Mouse (Mus musculus): ENCODE results near the gene H13.

H13 gene

DNA sequence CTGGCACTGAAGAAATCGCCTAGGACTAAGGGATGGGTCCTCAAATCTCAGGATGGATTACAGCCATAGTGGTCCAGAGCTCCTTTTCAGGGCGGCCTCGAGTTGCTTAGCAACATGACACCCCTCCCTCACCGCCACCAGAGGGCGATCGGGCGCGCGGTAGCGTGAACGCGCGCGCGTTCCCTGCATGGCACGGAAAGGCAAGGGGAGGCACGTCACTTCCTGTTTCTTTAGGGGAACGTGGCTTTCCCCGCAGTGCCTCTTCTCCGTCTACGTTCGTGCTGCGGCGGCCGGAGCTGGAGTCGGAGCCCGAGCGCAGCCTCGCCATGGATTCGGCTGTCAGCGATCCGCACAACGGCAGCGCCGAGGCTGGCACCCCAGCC lies at the start of gene H13:
TSS of gene H13 (plus strand) at position 206 of the 383 bp plus-strand sequence.
- DNase-seq (ENCODE audit: low read depth): peak; percentile 97

- DNase-seq (ENCODE audit: low read depth): no peak
Observed at GRCm38 (mm10) chr2:152620367-152621134, 48.7 kb upstream of the H13 start.

GRCm38 (mm10) chr2:152622151-152622550 lies 47.1 kb upstream of the H13 start:
- DNase-seq (ENCODE audit: low read depth): no peak

DNA sequence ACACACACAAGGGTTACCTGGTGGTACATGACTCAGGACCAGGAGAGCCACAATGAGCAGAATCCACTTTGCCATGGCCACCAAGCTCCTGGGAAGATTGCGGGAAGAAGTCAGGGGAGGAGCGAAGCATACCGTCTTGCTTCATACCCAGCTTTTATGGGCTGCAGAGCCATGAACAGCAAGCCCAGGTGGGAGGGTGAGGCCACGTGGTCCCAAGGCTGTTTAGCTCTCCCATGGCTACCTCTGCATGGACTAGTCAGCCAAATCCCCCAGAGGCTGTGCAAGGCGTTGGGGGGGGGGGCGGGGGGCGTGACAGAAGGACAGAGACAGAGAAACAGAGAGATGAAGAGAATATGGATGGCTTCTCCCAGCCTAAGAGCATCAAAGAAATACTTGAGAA lies 46.3 kb upstream of the H13 start, which contains the start of gene Defb25:
TSS of gene Defb25 (minus strand) at position 101 of the 400 bp plus-strand sequence.
- DNase-seq (ENCODE audit: low read depth): no peak

GRCm38 (mm10) chr2:152624566-152624965 lies 44.7 kb upstream of the H13 start:
- DNase-seq (ENCODE audit: low read depth): no peak

GRCm38 (mm10) chr2:152625256-152625655 lies 44.0 kb upstream of the H13 start:
- DNase-seq (ENCODE audit: low read depth): no peak

DNA sequence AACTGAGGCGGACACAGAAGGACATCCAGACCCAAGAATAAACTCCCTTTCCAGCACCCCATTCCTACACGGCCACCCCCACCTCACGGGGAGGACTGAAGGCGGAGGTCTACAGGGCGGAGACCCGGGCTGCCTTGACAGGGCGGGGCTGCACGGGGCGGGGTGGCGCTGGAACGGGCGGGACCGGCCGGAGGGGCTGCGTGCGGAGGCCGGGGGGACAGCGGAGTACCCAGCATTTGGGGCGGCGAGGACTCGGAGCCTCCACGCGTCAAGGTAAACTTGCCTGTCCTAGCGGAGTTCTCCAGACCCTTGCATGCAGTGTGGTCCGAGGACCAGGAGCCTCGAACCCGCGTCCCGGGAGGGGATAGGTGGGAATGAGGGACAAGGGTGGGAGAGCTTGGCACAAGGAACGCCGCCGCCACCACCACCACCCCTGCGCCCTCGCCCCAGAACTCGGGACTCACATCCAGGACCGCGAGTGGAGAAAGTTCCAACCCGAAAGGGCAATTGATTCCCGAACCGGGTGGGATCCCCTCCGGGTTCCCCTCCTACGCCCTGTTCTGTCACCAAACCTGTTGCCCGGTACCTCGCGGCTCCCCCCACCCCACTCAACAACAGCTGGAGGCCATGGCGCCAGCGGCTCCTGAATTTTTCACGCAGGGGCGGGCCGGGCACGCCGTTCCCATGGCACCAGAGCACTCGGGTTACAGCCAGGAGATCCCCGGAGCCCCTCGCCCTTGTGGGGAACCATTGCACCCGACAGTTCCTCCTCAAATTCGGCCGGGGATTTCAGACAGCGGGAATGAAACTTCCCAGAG lies 42.3 kb upstream of the H13 start, which contains the start of gene Rem1:
TSS of gene Rem1 (plus strand) at position 178 of the 818 bp plus-strand sequence.
- no peak for DNase-seq (ENCODE audit: low read depth)

- no peak for DNase-seq (ENCODE audit: low read depth)
Observed at GRCm38 (mm10) chr2:152628066-152628465, 41.2 kb upstream of the H13 start.

- DNase-seq (ENCODE audit: low read depth): no peak
Observed at GRCm38 (mm10) chr2:152629239-152629638, 40.0 kb upstream of the H13 start.

GRCm38 (mm10) chr2:152629904-152630303 lies 39.4 kb upstream of the H13 start:
- no peak for DNase-seq (ENCODE audit: low read depth)

GRCm38 (mm10) chr2:152633334-152633733 lies 35.9 kb upstream of the H13 start:
- no peak for DNase-seq (ENCODE audit: low read depth)

GRCm38 (mm10) chr2:152634311-152634710 lies 35.0 kb upstream of the H13 start:
- no peak for DNase-seq (ENCODE audit: low read depth)

DNA sequence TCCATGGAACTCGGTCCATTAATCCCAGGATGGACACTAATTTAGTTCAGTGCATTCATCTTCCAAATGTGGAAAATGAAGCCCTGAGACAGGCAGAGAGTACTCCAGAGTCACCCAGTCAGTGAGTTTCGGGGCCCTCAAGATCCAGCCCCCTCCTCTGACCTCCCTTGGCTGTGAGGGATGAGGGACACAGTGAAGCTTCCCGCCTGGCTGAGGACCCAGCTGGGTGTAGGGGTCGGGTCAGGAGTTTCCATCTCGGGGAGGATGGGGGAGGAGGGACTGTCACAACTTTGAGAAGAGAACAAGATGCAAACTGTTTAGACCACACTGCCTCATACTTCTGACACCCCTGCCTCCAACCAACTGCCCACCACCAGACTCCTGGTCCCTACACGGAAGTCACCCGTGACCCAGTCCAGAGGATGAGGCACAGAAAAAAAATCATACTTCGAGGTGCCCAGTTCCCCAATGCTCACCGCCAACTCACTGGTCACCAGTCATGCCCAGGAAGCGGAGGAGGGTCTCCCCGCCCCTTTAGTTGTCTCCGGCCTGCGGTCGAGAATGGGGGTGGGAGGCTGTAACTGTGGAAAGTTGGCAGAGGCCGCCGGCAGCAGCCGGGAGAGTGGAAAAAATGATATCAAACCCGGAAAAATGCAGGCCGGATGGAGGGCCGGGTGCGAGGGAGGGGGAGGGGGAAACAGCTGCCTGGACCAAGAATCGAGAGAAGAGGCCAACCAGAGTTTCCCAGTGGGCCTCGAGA lies 32.8 kb upstream of the H13 start:
- DNase-seq (ENCODE audit: low read depth): no peak

DNA sequence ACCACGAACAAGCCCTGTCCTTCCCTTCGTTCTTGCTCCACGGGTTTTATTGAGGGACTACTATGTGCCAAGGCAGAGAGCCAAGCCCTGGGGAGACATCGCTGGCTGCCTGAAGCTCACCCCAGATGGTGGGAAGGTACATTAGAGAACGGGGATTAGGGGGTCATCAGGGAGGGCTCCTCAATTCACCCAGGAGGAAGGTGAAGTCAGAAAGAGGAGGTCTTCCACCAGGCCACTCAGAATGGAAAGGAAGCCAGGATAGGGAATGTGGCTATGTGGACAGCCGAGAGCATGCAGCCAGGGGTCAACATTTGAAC lies 32.3 kb upstream of the H13 start:
- DNase-seq (ENCODE audit: low read depth): no peak

DNA sequence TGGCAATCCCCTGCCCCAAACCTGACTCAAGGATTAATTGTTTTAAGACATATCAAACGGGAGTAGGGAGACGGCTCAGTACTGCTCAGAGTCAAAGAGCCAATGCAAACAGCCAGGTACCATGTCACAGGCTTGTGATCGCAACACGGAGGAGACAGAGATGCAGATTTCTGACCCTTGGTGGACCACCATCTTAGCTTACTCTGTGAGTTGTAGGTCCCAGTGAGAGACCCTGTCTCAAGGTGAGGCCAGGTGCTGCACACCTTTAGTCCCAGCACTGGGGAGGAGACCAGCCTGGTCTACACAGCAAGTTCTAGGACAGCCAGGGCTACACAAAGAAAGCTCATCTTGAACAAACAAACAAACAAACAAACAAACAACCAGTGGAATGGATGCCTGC lies 31.9 kb upstream of the H13 start:
- DNase-seq (ENCODE audit: low read depth): no peak

DNA sequence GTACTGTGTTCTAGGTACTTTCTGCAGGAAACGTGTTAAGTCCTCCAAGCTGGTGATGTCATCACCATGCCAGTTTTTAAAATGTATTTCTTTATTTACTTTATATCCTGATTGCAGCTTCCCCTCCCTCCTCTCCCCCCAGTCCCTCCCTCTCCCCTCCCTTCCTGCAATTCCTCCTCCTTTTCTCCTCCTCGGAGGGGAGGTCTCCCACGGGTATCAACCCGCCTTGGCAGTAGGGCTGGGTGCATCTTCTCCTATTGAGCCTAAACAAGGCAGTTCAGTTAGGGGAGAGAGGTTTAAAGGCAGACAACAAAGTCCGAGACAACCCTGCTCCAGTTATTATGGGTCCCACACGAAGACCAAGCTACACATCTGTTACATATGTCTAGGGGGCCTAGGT lies 30.4 kb upstream of the H13 start:
- DNase-seq (ENCODE audit: low read depth): no peak

- DNase-seq (ENCODE audit: low read depth): no peak
Observed at GRCm38 (mm10) chr2:152639406-152640113, 29.7 kb upstream of the H13 start.

DNA sequence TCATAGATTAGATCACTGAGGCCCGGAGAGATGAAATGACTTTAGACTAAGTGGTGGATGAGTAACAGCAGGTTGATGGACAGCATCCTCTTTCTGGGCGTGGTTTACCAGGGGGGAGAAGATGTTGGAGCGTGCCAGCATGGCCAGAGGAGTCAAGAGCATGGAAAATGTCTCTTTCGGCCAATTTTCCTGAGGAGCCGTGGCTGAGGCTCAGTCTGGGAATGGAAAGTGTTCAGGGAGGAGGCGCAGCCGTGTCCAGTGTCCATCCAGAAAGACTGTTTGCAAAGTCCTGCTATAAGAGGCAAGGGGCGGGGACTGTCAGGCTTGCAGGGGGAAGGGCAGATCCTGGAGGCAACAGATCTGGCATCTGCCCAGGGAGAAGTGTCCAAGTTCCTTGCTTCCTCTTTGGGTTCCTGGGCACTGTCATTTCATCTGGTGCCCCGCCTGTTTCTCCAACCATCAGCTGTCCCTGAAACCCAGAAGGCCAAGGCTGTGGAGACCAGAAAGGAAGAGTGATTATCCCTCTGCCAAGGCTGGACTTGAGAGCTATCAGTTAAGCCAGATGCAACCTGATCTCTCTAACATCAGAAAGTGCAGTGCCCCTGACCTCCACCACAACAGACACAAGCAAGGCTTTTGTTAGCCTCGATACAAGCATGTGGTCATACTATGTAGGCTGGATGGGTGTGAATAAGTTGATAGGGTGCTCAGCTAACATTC lies 16.2 kb upstream of the H13 start:
- DNase-seq (ENCODE audit: low read depth): no peak

DNA sequence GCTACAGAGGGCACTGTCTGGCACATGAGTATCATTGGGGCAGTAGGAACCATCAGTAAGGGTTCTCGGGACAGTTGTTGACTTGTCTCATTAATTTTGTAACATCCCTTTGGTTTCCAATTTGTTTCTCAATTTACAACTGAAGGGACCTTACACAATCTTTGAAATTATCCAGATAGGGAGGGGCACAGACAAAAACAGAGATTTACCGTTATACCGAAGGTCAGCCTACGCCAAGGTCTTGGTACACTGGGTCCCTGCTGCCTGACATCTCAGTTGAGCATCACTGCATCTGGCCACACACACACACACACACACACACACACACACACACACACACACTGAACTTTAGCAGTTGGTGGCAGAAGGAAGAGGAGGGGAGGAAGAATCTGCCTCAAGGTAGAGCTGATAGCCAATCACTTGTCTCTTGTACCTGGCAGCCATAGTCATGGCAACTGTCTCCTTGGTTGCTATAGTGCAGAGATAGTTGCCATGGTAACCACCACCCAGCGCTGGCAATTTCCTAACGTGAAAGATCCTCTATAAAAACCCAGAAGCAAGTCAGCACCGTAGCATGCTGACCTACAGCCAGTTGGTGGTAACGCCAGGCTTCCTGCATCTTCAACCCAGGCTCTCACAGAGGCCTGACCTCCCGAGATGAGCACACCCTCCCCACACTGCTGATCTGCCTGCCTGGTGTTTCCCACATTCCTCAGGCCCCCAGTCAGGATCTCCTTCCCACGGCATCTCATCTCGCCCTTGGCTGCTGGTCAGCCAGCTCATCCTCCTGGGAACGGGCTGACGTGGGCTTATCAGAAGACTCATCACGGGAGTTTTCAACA lies 15.2 kb upstream of the H13 start:
- DNase-seq (ENCODE audit: low read depth): peak; percentile 62

GRCm38 (mm10) chr2:152657398-152657797 lies 11.9 kb upstream of the H13 start:
- DNase-seq (ENCODE audit: low read depth): peak; percentile 63

All from induced T-regulatory cell, adult 2 months (primary cell).